Mouse (Mus musculus) layer of hippocampus, adult 2 months (tissue): ENCODE data around the gene Zfhx2. TPM values are rescaled to one million over a fixed set of nuclear protein-coding genes. Genes with fewer than 3 reads are reported as not detected.
A peak's percentile ranks its signal among the peaks of the same experiment; 100 is the strongest.
"Not testable (repeated sequence)": the region's sequence is repeated elsewhere in the genome, so short reads cannot be mapped to it uniquely, and the experiment has no call there.

Experiments used
- DNase-seq, 2 experiments: peaks; one replicate each; pipeline ENCODE4 v3.0.0; 2022; ENCODE audit warnings: low spot score in 2 of 2
- H3K27ac ChIP-seq: fragments of 200-600 bp; 2 replicates; pipeline ENCODE4 v1.8.1; 2022
- H3K4me3 ChIP-seq: fragments of 200-600 bp; 2 replicates; pipeline ENCODE4 v1.8.1; 2022; ENCODE audit warnings: mild to moderate bottlenecking
- CTCF ChIP-seq: fragments of 200-600 bp; conservative IDR thresholded peaks from 2 replicates; pipeline ENCODE4 v1.8.1; 2022; ENCODE audit warnings: antibody characterized with exemption, mild to moderate bottlenecking, moderate library complexity
- total RNA-seq, 2 experiments: library from RNA; stranded (reverse); gene quantifications; 2 replicates each; pipeline ENCODE4 v1.2.3; 2021

Gene Zfhx2
- total RNA-seq, 2 experiments from 2014 or later = 55.5 to 67.3 TPM

DNA sequence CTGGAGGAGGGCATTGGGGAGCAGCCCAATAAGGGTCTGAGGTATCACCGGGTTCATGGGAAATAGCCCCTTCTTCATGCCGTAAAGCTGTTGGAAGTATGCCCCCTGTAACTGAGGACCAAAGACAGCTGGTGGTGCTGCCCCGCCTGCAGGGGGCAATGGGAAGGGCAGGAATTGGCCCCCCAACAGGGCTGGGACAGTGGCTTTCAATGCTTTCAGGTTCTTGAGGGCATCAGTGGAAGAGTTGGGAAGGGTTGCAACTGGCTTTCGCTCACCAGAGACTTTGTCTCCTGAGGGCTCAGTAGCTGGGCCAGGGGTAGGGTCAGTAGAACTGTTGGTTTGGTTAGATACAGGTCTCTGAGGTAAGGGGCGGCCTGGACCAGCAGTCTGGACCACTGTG lies 29.0 kb downstream of the Zfhx2 start:
- Histone ChIP-seq H3K27ac (peak overlapping the region; percentile 69), H3K4me3 (no peak overlapping the region; the same call in 1 of the 2 replicates)
- TF ChIP-seq CTCF = no peak
- no peak for DNase-seq

DNA sequence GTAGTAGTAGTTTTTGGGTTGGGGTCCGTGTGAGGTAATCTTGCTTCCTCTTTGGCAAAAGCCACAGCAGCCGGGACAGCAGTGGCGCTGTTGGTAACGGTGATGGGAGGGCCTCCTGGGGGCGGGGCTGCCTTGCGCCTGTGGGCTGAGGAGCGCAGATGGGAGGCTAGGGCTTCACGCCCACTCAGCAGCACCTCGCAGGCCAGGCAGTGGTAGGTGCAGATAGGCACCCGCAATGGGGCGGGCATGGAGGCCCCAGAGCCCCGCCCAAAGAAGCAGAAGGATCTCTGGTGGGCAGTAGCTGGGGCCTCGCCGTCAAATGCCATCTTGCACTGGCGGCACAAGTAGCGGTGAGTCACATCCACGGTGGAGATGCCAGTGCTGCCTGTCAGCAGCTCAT lies 29.5 kb downstream of the Zfhx2 start:
- DNase-seq = peak; percentile 65 to 67
- TF ChIP-seq CTCF = no peak
- Histone ChIP-seq H3K4me3 (no peak overlapping the region), H3K27ac (peak overlapping the region; percentile 69)

DNA sequence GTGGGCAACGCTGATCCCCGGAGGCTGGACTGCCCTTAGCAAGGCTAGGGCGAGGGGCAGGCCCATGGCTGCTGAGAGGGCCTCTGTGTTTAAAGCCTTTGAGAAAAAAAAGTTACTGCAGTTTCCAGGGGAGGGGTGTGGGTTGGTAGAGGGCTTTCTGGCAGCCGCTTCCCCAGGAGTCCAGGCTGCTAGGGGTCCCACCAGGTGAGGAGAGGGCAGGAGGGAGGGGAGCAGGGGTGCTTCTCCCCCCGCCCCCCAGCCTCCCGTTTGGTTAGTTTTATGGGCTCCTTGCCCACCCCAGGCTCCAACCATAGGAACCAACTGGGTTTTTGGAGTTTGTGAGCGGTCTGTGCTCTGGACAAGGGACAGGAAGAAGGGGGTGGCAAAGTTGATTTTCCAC lies 30.3 kb downstream of the Zfhx2 start:
- no peak for DNase-seq
- Histone ChIP-seq H3K4me3 (no peak overlapping the region), H3K27ac (peak overlapping the region; percentile 69)
- no peak for TF ChIP-seq CTCF

DNA sequence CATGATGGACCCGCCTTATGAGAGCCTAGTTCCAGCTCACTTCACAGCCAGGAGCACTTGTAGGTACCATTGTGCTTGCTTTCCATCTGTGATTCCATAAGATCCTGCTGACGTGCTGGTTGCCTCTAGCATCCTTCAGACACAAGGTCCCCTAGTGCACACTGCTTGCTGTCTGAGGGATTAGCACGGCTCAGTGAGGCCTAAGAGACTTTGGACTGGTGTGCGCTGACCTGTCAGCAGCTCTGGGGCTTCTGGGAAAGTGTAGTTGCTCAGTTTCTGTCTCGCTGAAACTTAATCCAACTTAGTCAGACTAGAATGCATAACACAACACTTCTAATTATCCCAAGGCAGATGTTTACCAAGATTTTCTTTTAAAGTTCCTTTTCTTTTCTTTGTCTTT lies 32.2 kb downstream of the Zfhx2 start:
- TF ChIP-seq CTCF = no peak
- DNase-seq = no peak
- Histone ChIP-seq H3K27ac (peak overlapping the region; percentile 63), H3K4me3 (no peak overlapping the region)

DNA sequence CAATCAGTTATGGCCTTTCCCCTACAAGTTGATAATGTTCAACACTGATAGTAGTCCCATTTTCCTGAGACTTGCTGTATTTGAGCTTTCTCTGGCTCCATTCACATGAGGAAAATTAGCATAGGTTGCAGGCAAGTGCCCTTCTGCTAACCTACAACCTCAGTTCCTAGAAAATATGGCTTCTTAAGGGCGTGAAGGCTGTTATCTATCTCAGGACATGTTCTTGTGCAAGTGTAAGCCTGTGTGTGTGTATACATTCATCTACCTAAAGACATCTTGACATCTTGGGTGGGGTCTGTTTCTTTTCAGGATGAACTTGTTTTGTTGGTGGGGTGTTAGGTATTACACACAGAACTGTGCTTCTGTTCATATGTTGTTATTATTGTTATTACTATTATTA lies 33.1 kb downstream of the Zfhx2 start:
- no peak for TF ChIP-seq CTCF
- DNase-seq = no peak
- H3K27ac ChIP-seq = peak overlapping the region; percentile 63; the same call in 1 of the 2 replicates
- H3K4me3 ChIP-seq = no peak overlapping the region

DNA sequence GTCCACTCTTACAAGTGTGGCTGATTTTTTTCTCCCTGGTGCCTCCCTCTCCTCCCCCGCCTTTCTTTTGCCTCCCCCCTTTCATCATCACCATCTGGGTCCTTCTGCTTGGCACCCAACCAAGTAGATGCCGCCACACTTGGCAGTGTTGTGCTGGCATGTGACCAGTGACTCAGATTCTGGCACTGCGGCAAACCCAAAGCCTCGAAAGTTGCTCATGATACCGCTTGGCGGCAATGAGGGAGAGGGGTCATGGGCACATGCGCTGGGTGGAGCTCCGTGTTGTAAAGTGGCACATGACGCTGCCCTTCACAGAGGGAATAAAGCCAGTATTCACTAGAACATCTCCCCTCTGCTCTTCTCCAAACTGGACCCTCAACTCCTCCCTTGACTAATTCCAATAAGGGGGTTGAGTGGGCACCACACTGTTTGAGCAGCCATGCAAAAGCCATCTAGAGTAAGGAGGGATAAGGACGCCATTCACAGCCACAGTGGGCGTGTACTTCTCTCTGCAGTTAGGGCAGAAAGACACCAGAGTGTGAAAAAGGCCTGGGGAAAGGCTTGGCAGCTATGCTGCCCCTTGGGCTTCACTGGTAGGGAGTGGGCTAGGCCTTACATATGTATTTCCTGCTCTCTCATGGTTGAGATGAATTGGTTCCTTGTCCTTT lies 36.8 kb downstream of the Zfhx2 start:
- Histone ChIP-seq H3K4me3 (peak overlapping the region; percentile 47), H3K27ac (peak overlapping the region; percentile 92)

DNA sequence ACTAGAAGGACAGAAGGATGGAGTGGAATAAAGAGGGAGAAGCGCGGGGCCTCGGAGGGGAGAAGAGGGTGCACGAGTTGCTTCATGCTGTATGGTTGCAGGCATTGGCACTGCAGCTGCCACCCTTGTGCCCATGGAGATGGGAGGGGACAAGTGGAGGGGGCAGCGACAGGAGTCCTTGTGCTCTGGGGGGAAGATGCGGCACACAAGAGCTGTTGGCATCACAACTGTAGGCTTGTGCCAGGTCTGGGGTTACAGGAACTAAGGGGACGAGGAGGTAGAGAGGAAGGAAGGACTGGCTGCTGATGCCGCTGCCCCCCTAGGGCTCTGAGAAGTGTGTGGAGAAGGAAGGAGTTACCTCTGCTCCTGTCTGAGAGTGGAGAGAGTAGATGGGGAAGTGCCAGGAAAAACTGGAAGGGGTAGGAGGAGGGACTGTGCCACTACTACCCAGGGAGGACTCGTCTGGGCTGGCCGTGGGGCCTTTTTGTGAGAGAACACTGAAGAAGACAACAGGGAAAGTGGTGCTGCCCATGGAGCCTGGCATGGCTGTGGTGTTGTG lies 37.9 kb downstream of the Zfhx2 start:
- no peak for TF ChIP-seq CTCF
- Histone ChIP-seq H3K27ac (peak overlapping the region; percentile 92), H3K4me3 (peak overlapping the region; percentile 47)
- no peak for DNase-seq

More for the DNA sequence above, 36.8 kb downstream of the Zfhx2 start:
- TF ChIP-seq CTCF = peak; percentile 52
- peak; percentile 91 to 92 for DNase-seq

DNA sequence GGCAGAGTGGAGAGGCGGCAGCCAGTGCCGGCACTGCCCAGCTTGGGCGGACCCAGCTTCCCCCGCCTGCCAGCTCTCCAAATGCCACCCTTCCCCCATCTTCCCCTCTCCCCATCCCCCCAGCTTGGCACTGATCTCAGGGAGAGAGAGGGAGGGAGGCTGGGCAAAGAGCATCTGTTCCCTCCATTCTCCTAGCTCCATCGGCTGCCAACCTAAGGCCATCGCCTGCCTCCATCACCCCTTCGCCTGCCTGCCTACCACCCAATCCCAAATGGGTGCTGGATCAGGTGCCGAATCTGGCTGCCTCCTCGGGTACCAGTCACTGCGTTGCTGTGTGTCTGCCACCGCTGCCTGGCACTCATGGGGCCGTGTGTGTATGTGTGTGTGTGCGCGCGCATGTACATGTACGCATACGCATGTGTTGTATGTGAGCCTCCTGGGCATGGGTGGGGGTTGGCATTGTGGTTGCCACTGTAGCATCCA lies 38.4 kb downstream of the Zfhx2 start:
- no peak for TF ChIP-seq CTCF
- Histone ChIP-seq H3K4me3 (peak overlapping the region; percentile 47), H3K27ac (peak overlapping the region; percentile 92)
- DNase-seq = peak; percentile 86 to 88

DNA sequence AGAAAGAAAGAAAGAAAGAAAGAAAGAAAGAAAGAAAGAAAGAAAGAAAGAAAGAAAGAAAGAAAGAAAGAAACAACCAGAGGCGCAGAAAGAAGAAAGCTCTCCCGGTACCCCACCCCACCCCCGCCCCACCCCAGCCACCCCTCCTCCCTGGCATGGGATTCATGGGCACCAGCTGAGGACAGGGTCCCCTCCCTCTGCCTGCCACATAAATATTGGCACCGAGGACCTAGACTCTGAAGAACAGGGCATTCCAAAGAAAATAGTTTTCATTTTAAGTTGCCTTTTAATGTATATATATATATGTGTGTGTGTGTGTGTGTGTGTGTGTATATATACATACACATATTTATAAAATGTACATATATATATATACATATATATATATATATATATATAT lies 39.1 kb downstream of the Zfhx2 start:
- peak overlapping the region; percentile 47; the same call in 1 of the 2 replicates for H3K4me3 ChIP-seq
- DNase-seq = no peak
- TF ChIP-seq CTCF = no peak
- H3K27ac ChIP-seq = peak overlapping the region; percentile 92

DNA sequence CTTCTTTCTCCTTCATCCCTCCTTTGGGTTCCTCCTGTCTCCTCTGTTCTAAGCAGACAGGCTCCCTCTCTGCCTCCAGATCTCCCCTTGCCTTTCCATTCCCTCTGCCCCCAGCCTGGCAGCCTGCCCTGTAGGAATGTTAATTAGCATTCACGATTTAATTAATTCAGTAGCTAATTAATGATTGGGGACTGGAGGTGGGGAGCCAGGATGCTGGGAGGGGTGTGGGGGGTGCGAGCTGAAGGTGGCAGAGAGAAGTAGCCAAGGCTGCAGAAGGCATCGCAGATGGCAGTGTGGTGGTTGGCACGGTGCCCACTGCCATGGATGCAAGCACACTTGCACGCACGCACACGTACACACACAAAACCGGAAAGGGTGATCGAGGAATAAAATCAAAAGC lies 39.6 kb downstream of the Zfhx2 start:
- peak; percentile 87 to 89 for DNase-seq
- no peak for TF ChIP-seq CTCF
- Histone ChIP-seq H3K27ac (peak overlapping the region; percentile 85), H3K4me3 (no peak overlapping the region)

DNA sequence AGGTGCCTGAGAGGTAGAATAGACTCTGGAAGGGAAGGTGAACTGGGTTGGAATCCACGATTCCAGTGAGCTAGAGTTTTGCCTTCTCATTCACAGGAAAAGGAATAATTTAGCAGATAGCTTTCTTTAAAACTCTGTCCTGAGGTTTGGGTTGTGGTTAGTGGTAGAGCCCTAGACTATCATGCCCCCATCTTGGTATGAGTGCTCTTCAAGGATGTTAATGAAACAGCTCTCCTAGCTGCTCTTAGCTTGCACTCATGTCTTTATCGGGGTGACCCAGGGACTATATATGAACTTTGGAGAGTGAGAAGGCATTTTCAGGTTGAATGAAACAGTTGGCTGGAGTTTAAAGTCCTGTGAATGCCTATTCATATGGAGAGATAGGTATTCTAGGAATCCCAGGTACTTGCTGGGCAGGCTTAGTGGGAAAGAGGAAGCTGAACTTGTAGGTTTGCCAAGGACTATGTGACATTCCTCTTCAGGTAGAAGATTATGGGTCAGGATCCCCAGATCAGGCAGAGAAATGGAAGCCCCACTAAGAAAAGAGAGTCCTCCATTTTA lies 44.1 kb downstream of the Zfhx2 start:
- Histone ChIP-seq H3K27ac (no peak overlapping the region), H3K4me3 (no peak overlapping the region)
- TF ChIP-seq CTCF = no peak
- no peak for DNase-seq

DNA sequence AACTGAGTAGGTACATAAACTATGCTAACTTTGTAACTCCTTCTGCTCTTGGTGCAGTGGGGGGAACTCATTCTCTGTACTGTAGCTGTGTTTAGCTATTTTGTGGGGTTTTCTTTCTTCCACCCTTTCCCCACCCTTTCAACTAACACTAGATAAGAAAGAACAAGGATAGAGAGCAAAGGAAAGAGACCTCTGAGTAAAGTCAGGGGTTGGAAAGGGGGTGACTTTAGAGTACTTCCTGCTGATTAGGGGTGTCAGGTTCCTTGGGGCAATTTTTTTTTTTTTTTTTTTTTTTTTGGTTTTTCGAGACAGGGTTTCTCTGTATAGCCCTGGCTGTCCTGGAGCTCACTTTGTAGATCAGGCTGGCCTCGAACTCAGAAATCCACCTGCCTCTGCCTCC lies 48.4 kb downstream of the Zfhx2 start:
- H3K4me3 ChIP-seq, DNase-seq, H3K27ac ChIP-seq: not testable (repeated sequence)

DNA sequence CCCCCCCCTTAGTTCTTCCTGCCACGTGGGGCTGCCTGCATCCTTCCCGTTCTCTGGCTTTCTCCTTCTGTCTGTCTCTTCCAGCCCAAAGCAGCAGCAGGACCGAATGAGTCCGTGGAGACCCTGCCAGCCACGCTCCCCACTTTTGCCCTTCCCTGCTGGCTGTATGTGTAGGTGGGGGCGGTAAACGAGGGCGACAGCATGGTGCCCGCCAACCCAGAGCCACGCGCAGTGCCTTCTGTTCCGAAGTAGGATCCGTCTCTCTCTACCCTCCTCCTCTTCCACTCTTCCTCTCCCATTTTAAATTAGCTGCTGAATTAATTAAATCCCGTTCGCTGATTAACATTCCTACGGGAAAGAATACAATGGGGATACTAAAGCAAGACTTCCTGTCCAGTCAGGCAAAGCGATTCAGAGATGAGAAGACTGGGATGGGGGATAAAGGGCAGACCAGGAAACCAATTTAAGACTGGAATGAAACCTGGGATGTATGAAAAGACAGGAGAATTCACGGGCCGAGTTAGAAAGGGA lies 59.4 kb downstream of the Zfhx2 start:
- TF ChIP-seq CTCF = no peak
- peak overlapping the region; percentile 28 for H3K4me3 ChIP-seq
- peak overlapping the region; percentile 74; the same call in 1 of the 2 replicates for H3K27ac ChIP-seq
- peak in 1 of 2 experiments; percentile 43 for DNase-seq
